Mouse (Mus musculus) spleen, adult 18-20 months (tissue): ENCODE data around the gene Arl5c.

Experiments used
- DNase-seq, 2 experiments: peaks; one replicate each; pipeline ENCODE4 v3.0.0; 2022; ENCODE audit warnings: mixed read lengths in 2 of 2

Gene Arl5c

GRCm38 (mm10) chr11:97956905-97957560, 38.9 kb downstream of the Arl5c start:
- no peak for DNase-seq

DNA sequence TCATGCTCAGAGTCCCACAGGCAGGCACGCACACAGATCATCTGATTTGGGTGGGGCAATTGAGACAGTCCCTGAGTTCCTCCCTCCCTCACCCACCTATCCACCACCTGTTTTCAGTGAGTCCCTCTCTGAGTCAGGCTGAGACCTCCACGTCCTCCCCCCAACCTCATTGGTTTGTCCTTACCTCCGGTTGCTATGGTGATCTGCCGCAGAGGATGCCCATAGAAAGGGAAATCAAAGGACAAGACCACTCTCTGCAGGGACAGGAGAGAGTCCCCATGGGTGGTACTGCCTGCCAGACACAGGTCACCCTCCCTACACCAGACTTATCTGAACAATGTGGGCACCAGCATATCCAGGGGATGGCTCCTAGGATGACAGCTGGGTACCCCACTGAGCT, 40.1 kb downstream of the Arl5c start:
- DNase-seq = no peak

- no peak for DNase-seq
These were observed 40.7 kb downstream of the Arl5c start for GRCm38 (mm10) chr11:97955146-97955902.

GRCm38 (mm10) chr11:97954469-97955141, 41.4 kb downstream of the Arl5c start:
- no peak for DNase-seq

GRCm38 (mm10) chr11:97953939-97954275, 42.1 kb downstream of the Arl5c start:
- no peak for DNase-seq

- DNase-seq = no peak
These were observed 42.6 kb downstream of the Arl5c start for GRCm38 (mm10) chr11:97953179-97953938.

DNA sequence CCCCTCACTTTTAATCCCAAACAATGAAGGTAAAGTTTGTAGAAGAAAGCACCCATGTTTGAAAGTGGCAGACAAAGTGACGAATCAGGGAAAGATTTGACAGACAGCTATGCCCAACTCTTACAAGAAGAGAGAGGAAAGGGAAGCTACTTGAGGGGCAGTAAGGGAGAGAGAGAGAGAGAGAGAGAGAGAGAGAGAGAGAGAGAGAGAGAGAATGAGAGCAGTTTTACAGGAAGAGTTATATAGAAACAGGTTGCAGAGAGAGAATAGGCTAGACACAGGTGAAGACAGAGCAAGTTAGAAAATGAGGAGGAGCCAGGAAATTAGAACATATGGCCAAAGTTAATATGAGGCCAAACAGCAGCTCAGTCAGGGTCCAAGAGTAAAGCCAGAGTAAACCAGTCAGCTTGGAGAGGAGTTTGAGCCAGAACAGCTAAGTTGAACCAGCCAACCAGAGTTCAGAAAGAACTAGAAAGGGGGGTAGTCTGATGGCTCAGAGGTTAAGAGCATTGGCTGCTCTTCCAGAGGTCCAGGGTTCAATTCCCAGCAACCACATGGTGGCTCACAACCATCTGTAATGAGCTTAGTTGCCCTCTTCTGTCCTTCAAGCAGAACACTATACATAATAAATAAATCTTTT, 43.5 kb downstream of the Arl5c start:
- DNase-seq = no peak

DNA sequence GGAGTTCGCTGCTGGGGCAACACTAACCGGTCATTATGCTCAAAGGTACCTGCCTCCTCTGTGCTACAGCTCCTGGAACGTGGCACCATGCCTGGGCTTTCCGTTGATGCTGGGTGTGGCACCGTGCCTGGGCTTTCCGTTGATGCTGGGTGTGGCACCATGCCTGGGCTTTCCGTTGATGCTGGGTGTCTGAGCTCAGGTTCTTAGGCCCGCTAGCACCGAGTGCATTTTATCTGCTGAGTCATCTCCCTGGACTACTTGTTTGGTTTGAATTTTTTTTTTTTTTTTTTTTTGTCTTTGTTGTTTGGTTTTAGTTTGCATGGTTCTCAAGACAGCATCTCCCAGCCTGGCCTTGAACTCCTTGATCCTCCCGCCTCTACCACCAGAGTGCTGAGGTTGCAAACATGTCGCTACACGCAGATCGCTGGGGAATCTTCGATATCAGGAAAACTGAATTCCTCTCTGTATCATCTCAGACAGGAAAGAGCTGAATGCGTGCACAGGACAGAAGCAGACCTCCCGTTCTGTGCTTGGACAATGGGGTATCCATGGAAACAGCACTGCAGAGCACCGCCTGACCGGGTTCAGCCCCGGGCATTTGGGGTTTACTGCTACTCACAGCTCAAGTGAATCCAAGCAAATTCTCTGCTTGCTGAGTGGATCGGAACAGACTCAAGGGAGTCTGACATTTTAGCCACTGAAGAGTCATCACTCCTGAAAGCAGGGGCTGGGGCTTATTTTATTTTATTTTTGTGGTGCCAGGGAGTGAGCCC, 46.1 kb downstream of the Arl5c start:
- no peak for DNase-seq

DNA sequence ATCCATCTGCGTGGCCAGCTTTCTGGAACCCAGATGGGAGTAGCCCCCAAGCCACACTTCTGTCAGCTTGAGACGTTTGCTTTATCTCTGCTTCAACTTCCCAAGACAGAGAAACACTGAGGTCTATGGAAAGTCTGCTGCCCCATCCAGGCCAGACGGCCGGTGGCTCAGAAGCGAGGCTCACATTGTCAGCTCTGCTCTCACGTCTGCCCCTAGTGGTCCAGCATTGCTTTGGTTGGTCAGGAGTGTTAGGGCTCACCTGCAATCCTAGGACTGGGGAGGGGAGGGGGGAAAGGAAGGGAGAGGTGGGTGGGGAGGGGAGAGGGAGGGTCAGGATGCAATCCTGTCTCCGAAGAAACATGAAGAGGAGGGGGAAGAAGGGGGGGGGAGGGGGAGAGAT, 48.6 kb downstream of the Arl5c start:
- DNase-seq = peak in 1 of 2 experiments; percentile 55

DNA sequence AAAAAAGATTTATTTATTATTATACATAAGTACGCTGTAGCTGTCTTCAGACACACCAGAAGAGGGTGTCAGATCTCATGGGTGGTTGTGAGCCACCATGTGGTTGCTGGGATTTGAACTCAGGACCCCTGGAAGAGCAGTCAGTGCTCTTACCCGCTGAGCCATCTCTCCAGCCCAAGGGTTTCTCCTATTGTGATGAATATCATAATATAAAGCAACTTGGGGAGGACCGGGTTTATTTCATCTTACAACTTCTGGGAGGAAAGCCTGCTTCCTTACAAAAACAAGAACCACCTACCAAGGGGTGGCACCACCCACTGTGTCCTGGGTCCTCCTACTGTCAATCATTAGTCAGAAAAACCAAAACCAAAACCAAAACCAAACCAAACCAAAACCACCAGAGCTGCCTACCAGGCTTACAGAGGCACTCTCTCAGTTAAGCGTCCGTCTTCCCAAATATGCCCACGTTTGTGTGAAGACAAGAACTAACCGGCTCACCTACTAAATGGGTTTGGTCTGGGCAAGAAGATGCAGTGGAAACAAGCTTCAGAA, 50.2 kb downstream of the Arl5c start:
- peak in 1 of 2 experiments; percentile 16 for DNase-seq

GRCm38 (mm10) chr11:97945031-97945430, 51.0 kb downstream of the Arl5c start:
- DNase-seq = no peak

- no peak for DNase-seq
These were observed 52.7 kb downstream of the Arl5c start for GRCm38 (mm10) chr11:97943256-97943655.

DNA sequence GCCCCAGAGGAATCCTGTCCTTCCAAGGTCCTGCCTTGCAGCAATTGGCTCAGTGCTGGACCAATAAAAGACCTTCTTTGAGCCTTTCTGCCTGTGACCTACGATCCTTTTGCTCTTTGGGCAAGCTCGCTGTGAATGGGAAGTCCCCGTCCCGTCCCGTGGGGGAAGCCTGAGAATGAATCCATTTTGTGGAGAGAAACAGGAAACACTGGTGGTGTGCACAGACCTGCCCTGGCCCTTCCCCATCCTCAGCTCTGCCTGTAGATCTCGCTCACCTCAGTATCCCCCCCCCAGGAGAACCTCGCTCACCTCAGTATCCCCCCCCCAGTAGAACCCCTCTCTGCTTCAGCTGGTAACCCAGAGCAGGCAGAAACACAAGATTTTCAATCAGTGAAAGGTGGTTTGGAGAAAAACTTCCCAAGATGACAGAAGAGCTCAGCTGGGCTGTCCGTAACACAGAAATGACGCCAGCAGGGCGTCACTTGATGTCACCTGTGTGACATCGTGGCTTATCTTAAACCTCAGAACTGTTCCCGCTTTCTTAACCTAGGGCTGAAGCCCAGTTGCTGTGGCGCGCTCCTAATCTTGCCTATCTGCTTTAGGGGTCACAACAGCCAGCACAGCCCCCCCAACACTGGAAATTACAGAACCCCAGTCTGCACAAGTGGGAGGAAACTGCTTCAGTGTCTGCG, 53.4 kb downstream of the Arl5c start:
- no peak for DNase-seq
